23 mouse cellular contexts compared by ENCODE assay signal in the genomic region with DNA sequence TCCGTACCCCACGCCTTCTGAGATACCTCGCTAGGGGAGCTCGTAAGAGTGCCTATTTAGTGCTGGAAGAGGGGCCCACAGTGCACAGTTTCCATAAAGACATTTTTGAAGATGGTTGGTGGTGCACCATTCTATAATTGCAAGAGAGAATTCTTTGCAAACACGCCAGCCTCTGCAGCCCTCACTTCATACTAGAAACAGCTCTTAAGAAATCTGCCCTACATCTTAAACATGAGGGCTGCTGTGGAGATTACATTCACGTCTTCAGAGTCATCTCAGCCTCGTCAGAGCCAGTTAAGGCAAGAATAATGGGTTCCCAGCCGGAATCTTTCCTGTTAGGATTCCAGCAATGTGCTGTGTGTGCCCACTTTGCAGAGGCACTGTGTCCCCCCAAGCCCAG. TPM values are rescaled to one million over a fixed set of nuclear protein-coding genes. Genes with fewer than 3 reads are reported as not detected.
DNase-seq lines count a peak whose midpoint lies in the region; ATAC-seq lines count a peak whose summit lies in the region.
"Had no signal": no experiment of that assay in that cellular context is flagged by ENCODE, and none has a peak within 500 bp of the region (broad histone marks: within the 10 kb centered on the region; RNA-seq: fewer than 3 reads in every experiment).

No protein-coding gene starts in this region.

- no peak overlapping the region for H3K4me2 ChIP-seq in embryonic facial prominence, embryonic 12.5 days (replicated peaks)
- no peak overlapping the region for H3K4me2 ChIP-seq in liver, embryonic 13.5 days
- H3K4me2 ChIP-seq in liver, embryonic 11.5 days: no peak overlapping the region
- no peak overlapping the region for H3K4me2 ChIP-seq in midbrain, embryonic 13.5 days (replicated peaks)
- no peak overlapping the region for H3K4me2 ChIP-seq in midbrain, embryonic 15.5 days
- H3K4me2 ChIP-seq: forebrain, embryonic 13.5 days; forebrain, embryonic 15.5 days had no signal

- H3K4me1 ChIP-seq in embryonic facial prominence, embryonic 12.5 days: peaks cover 26% of the 10 kb centered on the region
- peaks cover 30% of the 10 kb centered on the region for H3K4me1 ChIP-seq in embryonic facial prominence, embryonic 10.5 days
- H3K4me1 ChIP-seq in liver, embryonic 13.5 days (replicated peaks): peaks cover 29% of the 10 kb centered on the region
- peaks cover 29% of the 10 kb centered on the region for H3K4me1 ChIP-seq in liver, embryonic 11.5 days (replicated peaks; ENCODE audit: control insufficient read depth, insufficient read depth, low read length)
- H3K4me1 ChIP-seq in midbrain, embryonic 13.5 days (replicated peaks): peaks cover 52% of the 10 kb centered on the region
- H3K4me1 ChIP-seq in midbrain, embryonic 15.5 days: peaks cover 32% of the 10 kb centered on the region

- H3K36me3 ChIP-seq in embryonic facial prominence, embryonic 12.5 days: peaks cover 15% of the 10 kb centered on the region
- H3K36me3 ChIP-seq in embryonic facial prominence, embryonic 10.5 days (replicated peaks): peaks cover 47% of the 10 kb centered on the region
- peaks cover 24% of the 10 kb centered on the region for H3K36me3 ChIP-seq in liver, embryonic 13.5 days
- no peaks in the 10 kb centered on the region for H3K36me3 ChIP-seq in liver, embryonic 11.5 days (ENCODE audit: control insufficient read depth, insufficient read depth, low read length)
- H3K36me3 ChIP-seq in midbrain, embryonic 13.5 days: peaks cover 42% of the 10 kb centered on the region
- no peaks in the 10 kb centered on the region; the same call in 1 of the 2 replicates for H3K36me3 ChIP-seq in midbrain, embryonic 15.5 days (replicated peaks)

- no peak for DNase-seq in embryonic facial prominence, embryonic 10.5 days (ENCODE audit: low spot score)
- DNase-seq in liver, embryonic 13.5 days: no peak
- no peak for DNase-seq in liver, embryonic 11.5 days (ENCODE audit: low spot score)
- no peak for DNase-seq in ovary, postnatal 10 days (ENCODE audit: low spot score)
- DNase-seq: adrenal gland, adult 8-10 months; adrenal gland, postnatal 14 days; adrenal gland, postnatal 36 days; B cell, adult 2 months; cerebellum, adult 11-12 months; cerebellum, adult 2 months; cerebellum, adult 9-10 months; cerebellum, postnatal 10 days; cerebellum, postnatal 25 days had no signal

- H3K27ac ChIP-seq in embryonic facial prominence, embryonic 12.5 days: 0 out of 2 replicates have a peak overlapping the region, but pooled peaks have one; percentile 52
- H3K27ac ChIP-seq in embryonic facial prominence, embryonic 10.5 days (replicated peaks): no peak overlapping the region
- H3K27ac ChIP-seq in liver, embryonic 13.5 days: peak overlapping the region; percentile 6
- no peak overlapping the region for H3K27ac ChIP-seq in liver, embryonic 11.5 days (ENCODE audit: low read depth, low read length)
- 0 out of 2 replicates have a peak overlapping the region, but pooled peaks have one; percentile 21 for H3K27ac ChIP-seq in midbrain, embryonic 13.5 days
- no peak overlapping the region for H3K27ac ChIP-seq in midbrain, embryonic 15.5 days
- H3K27ac ChIP-seq: forebrain, embryonic 13.5 days; forebrain, embryonic 15.5 days had no signal

- no peak overlapping the region for H3K9ac ChIP-seq in embryonic facial prominence, embryonic 12.5 days
- H3K9ac ChIP-seq in liver, embryonic 13.5 days: no peak overlapping the region; the same call in 1 of the 2 replicates
- H3K9ac ChIP-seq in liver, embryonic 11.5 days (ENCODE audit: low read depth, low read length): no peak overlapping the region
- H3K9ac ChIP-seq in midbrain, embryonic 13.5 days (replicated peaks): no peak overlapping the region
- H3K9ac ChIP-seq in midbrain, embryonic 15.5 days: no peak overlapping the region
- H3K9ac ChIP-seq: forebrain, embryonic 13.5 days; forebrain, embryonic 15.5 days had no signal

- 84% methylated on average over 8 of the region's 8 CpGs for WGBS in embryonic facial prominence, embryonic 12.5 days
- 89% methylated on average over 8 of the region's 8 CpGs for WGBS in embryonic facial prominence, embryonic 10.5 days
- WGBS in liver, embryonic 13.5 days (ENCODE audit: insufficient replicate concordance): 81% methylated on average over 8 of the region's 8 CpGs
- WGBS in liver, embryonic 11.5 days: 85% methylated on average over 8 of the region's 8 CpGs
- WGBS in midbrain, embryonic 13.5 days: 87% methylated on average over 8 of the region's 8 CpGs
- 77% methylated on average over 8 of the region's 8 CpGs for WGBS in midbrain, embryonic 15.5 days

- no peak for ATAC-seq in embryonic facial prominence, embryonic 12.5 days (ENCODE audit: insufficient number of reproducible peaks, insufficient read depth, low FRiP score, low TSS enrichment)
- ATAC-seq in liver, embryonic 13.5 days (ENCODE audit: low read depth): no peak
- no peak for ATAC-seq in liver, embryonic 11.5 days (replicated peaks; ENCODE audit: low FRiP score)
- no peak for ATAC-seq in midbrain, embryonic 13.5 days
- no peak for ATAC-seq in midbrain, embryonic 15.5 days (replicated peaks)
- ATAC-seq: activated CD4-positive, CD25-positive, alpha-beta regulatory T cell, adult 4 months; CD4-positive, CD25-positive, alpha-beta regulatory T cell, adult 4 months; forebrain, embryonic 13.5 days; forebrain, embryonic 15.5 days; Patski had no signal

- no peaks in the 10 kb centered on the region for H3K9me3 ChIP-seq in embryonic facial prominence, embryonic 12.5 days
- H3K9me3 ChIP-seq in embryonic facial prominence, embryonic 10.5 days: no peaks in the 10 kb centered on the region
- H3K9me3 ChIP-seq in liver, embryonic 13.5 days (replicated peaks): no peaks in the 10 kb centered on the region
- no peaks in the 10 kb centered on the region for H3K9me3 ChIP-seq in liver, embryonic 11.5 days (ENCODE audit: control insufficient read depth, low read length)
- no peaks in the 10 kb centered on the region for H3K9me3 ChIP-seq in midbrain, embryonic 13.5 days
- no peaks in the 10 kb centered on the region for H3K9me3 ChIP-seq in midbrain, embryonic 15.5 days
- H3K9me3 ChIP-seq: forebrain, embryonic 13.5 days; forebrain, embryonic 15.5 days; G1E had no signal

- H3K4me3 ChIP-seq in embryonic facial prominence, embryonic 12.5 days: no peak overlapping the region
- H3K4me3 ChIP-seq in embryonic facial prominence, embryonic 10.5 days: no peak overlapping the region
- H3K4me3 ChIP-seq in liver, embryonic 13.5 days (replicated peaks): no peak overlapping the region
- no peak overlapping the region for H3K4me3 ChIP-seq in liver, embryonic 11.5 days (ENCODE audit: low read depth, low read length)
- H3K4me3 ChIP-seq in midbrain, embryonic 13.5 days (replicated peaks): no peak overlapping the region
- H3K4me3 ChIP-seq in midbrain, embryonic 15.5 days: no peak overlapping the region
- H3K4me3 ChIP-seq: forebrain, embryonic 13.5 days; forebrain, embryonic 15.5 days had no signal

- H3K27me3 ChIP-seq in embryonic facial prominence, embryonic 12.5 days: no peaks in the 10 kb centered on the region
- H3K27me3 ChIP-seq in embryonic facial prominence, embryonic 10.5 days (replicated peaks; ENCODE audit: low read depth, poor library complexity, severe bottlenecking): no peaks in the 10 kb centered on the region
- no peaks in the 10 kb centered on the region for H3K27me3 ChIP-seq in liver, embryonic 13.5 days
- no peaks in the 10 kb centered on the region for H3K27me3 ChIP-seq in liver, embryonic 11.5 days (replicated peaks; ENCODE audit: control insufficient read depth, insufficient read depth, low read length)
- H3K27me3 ChIP-seq in midbrain, embryonic 13.5 days: no peaks in the 10 kb centered on the region
- H3K27me3 ChIP-seq in midbrain, embryonic 15.5 days (replicated peaks): no peaks in the 10 kb centered on the region
- H3K27me3 ChIP-seq: CH12.LX; forebrain, embryonic 13.5 days; forebrain, embryonic 15.5 days; Patski had no signal

RNA-seq across cellular contexts. Expression of a gene that starts 52.7 kb away (rescaled TPM):
- 31.2 and 33.8 TPM in 2 replicates for polyA plus RNA-seq in embryonic facial prominence, embryonic 12.5 days (2016; fragmentation: Nextera tagmentation; extraction: Ambion mirVana)
- polyA plus RNA-seq in embryonic facial prominence, embryonic 10.5 days (2016; fragmentation: Nextera tagmentation; extraction: Ambion mirVana): 14.4 and 16.1 TPM in 2 replicates
- 11.8 and 14.5 TPM in 2 replicates for polyA plus RNA-seq in liver, embryonic 13.5 days (2015; fragmentation: Nextera tagmentation; extraction: Ambion mirVana)
- polyA plus RNA-seq in liver, embryonic 11.5 days (2014; fragmentation: Nextera tagmentation; extraction: Ambion mirVana): 17.7 and 18.3 TPM in 2 replicates
- 68.1 and 73.0 TPM in 2 replicates for polyA plus RNA-seq in midbrain, embryonic 13.5 days (2015; fragmentation: Nextera tagmentation; extraction: Ambion mirVana)
- 67.0 and 69.2 TPM in 2 replicates for polyA plus RNA-seq in midbrain, embryonic 15.5 days (2015; fragmentation: Nextera tagmentation; extraction: Ambion mirVana)

Comparison
In these comparisons a context has a peak if more than half of its experiments do, and no peak if none do; other contexts are left out.
1. H3K27ac ChIP-seq: peak in embryonic facial prominence, embryonic 12.5 days (single experiment), liver, embryonic 13.5 days (single experiment) and midbrain, embryonic 13.5 days (single experiment); none in embryonic facial prominence, embryonic 10.5 days (single experiment), liver, embryonic 11.5 days (single experiment) and midbrain, embryonic 15.5 days (single experiment).